Mouse (Mus musculus) MEL (cell line): ENCODE measurements around the gene Usp5. TPM values are rescaled to one million over a fixed set of nuclear protein-coding genes. Genes with fewer than 3 reads are reported as not detected.

Source experiments
- DNase-seq: peaks from one replicate; pipeline ENCODE4 v3.0.0; 2011; ENCODE audit warnings: low read depth, low spot score
- H3K27ac ChIP-seq: 2 replicates; pipeline ENCODE4 v1.5.1; 2012; ENCODE audit warnings: low read depth, mild to moderate bottlenecking, control low read depth, low read length, moderate library complexity; ENCODE audit not compliant: control insufficient read depth
- H3K27me3 ChIP-seq, 2 experiments: fragments of 150-350 bp in 1 of 2; sonication (generic) in 1 of 2; 2 replicates each; pipeline ENCODE4 v1.6.1; 2012; ENCODE audit warnings: low read length in 2 of 2, mild to moderate bottlenecking in 2 of 2, improper control_type of control experiment in 1 of 2, moderate library complexity in 1 of 2; ENCODE audit not compliant: insufficient read depth in 2 of 2, control insufficient read depth in 1 of 2
- H3K36me3 ChIP-seq, 2 experiments: 2 replicates each; pipeline ENCODE4 v1.6.1; 2012 to 2014; ENCODE audit warnings: low read length in 2 of 2, improper control_type of control experiment in 1 of 2, inconsistent platforms in 1 of 2, mild to moderate bottlenecking in 1 of 2; ENCODE audit not compliant: insufficient read depth in 2 of 2, control insufficient read depth in 1 of 2
- H3K4me1 ChIP-seq, 2 experiments: fragments of 150-350 bp in 1 of 2; sonication (generic) in 1 of 2; 2 replicates each; pipeline ENCODE4 v1.6.1; 2012; ENCODE audit warnings: low read length in 2 of 2, improper control_type of control experiment in 1 of 2, mild to moderate bottlenecking in 1 of 2; ENCODE audit not compliant: insufficient read depth in 2 of 2, control insufficient read depth in 1 of 2
- H3K4me3 ChIP-seq, 2 experiments: fragments of 150-350 bp in 1 of 2; sonication (generic) in 1 of 2; 2 replicates each; pipeline ENCODE4 v1.5.1; 2012; ENCODE audit warnings: low read depth in 2 of 2, low read length in 2 of 2, mild to moderate bottlenecking in 2 of 2, moderate library complexity in 2 of 2, control low read depth in 1 of 2, improper control_type of control experiment in 1 of 2; ENCODE audit not compliant: control insufficient read depth in 1 of 2, insufficient read depth in 1 of 2
- H3K79me2 ChIP-seq: 2 replicates; pipeline ENCODE4 v1.6.1; 2012; ENCODE audit warnings: mild to moderate bottlenecking, low read length, moderate library complexity; ENCODE audit not compliant: control insufficient read depth, poor library complexity, insufficient read depth
- H3K9ac ChIP-seq: 2 replicates; pipeline ENCODE4 v1.6.1; 2012; ENCODE audit warnings: low read depth, mild to moderate bottlenecking, control low read depth, low read length, moderate library complexity; ENCODE audit not compliant: control insufficient read depth, poor library complexity, severe bottlenecking
- H3K9me3 ChIP-seq: fragments of 150-350 bp; sonication (generic); replicated peaks from 2 replicates; pipeline ENCODE4 v1.6.1; 2012; ENCODE audit warnings: mild to moderate bottlenecking, low read length, improper control_type of control experiment, moderate library complexity; ENCODE audit not compliant: insufficient read depth
- CHD2 ChIP-seq: IDR thresholded peaks from 2 replicates; pipeline ENCODE4 v1.6.1; 2011; ENCODE audit warnings: low read length, improper control_type of control experiment
- E2F4 ChIP-seq: IDR thresholded peaks from 2 replicates; pipeline ENCODE4 v1.6.1; 2011; ENCODE audit warnings: low read depth, low read length, improper control_type of control experiment, borderline replicate concordance
- ELF1 ChIP-seq: IDR thresholded peaks from 2 replicates; pipeline ENCODE4 v1.6.1; 2014; ENCODE audit warnings: low read depth, mild to moderate bottlenecking, inconsistent platforms, low read length, improper control_type of control experiment, moderate library complexity
- ETS1 ChIP-seq: IDR thresholded peaks from 2 replicates; pipeline ENCODE4 v1.6.1; 2012; ENCODE audit warnings: low read depth, mild to moderate bottlenecking, inconsistent platforms, low read length, improper control_type of control experiment, moderate library complexity
- HCFC1 ChIP-seq: IDR thresholded peaks from 2 replicates; pipeline ENCODE4 v1.6.1; 2012; ENCODE audit warnings: low read depth, mild to moderate bottlenecking, inconsistent platforms, low read length, improper control_type of control experiment, moderate library complexity
- JUND ChIP-seq: IDR thresholded peaks from 2 replicates; pipeline ENCODE4 v1.6.1; 2011; ENCODE audit warnings: low read depth, mild to moderate bottlenecking, improper control_type of control experiment, low read length
- KAT2A ChIP-seq: conservative IDR thresholded peaks from 2 replicates; pipeline ENCODE4 v1.6.1; 2012; ENCODE audit warnings: low read depth, low read length, improper control_type of control experiment, inconsistent platforms
- MAFK ChIP-seq: IDR thresholded peaks from 2 replicates; pipeline ENCODE4 v1.6.1; 2011; ENCODE audit warnings: low read depth, mild to moderate bottlenecking, low read length, improper control_type of control experiment, borderline replicate concordance
- MXI1 ChIP-seq: IDR thresholded peaks from 2 replicates; pipeline ENCODE4 v1.6.1; 2011; ENCODE audit warnings: mild to moderate bottlenecking, low read depth, low read length, improper control_type of control experiment
- NELFE ChIP-seq: IDR thresholded peaks from 2 replicates; pipeline ENCODE4 v1.6.1; 2011; ENCODE audit warnings: low read depth, low read length, improper control_type of control experiment
- POLR2AphosphoS2 ChIP-seq: IDR thresholded peaks from 2 replicates; pipeline ENCODE4 v1.6.1; 2011; ENCODE audit warnings: low read length, improper control_type of control experiment
- TCF12 ChIP-seq: IDR thresholded peaks from 2 replicates; pipeline ENCODE4 v1.6.1; 2014; ENCODE audit warnings: low read depth, mild to moderate bottlenecking, inconsistent platforms, low read length, improper control_type of control experiment, moderate library complexity
- USF2 ChIP-seq, 2 experiments: IDR thresholded peaks; 2 replicates each; pipeline ENCODE4 v1.6.1; 2011 to 2012; ENCODE audit warnings: improper control_type of control experiment in 2 of 2, low read length in 2 of 2, borderline replicate concordance in 1 of 2, inconsistent platforms in 1 of 2, low read depth in 1 of 2, mild to moderate bottlenecking in 1 of 2; ENCODE audit not compliant: insufficient read depth in 1 of 2
- ZC3H11A ChIP-seq: IDR thresholded peaks from 2 replicates; pipeline ENCODE4 v1.6.1; 2012; ENCODE audit warnings: low read depth, mild to moderate bottlenecking, inconsistent platforms, low read length, improper control_type of control experiment
- ZMIZ1 ChIP-seq: IDR thresholded peaks from 2 replicates; pipeline ENCODE4 v1.6.1; 2012; ENCODE audit warnings: low read depth, mild to moderate bottlenecking, inconsistent platforms, low read length, improper control_type of control experiment, moderate library complexity
- polyA plus RNA-seq, 2 experiments: library from polyadenylated mRNA; stranded (reverse) in 1 of 2; unstranded in 1 of 2; fragments of >175 nt in 1 of 2; fragments of >200 nt in 1 of 2; gene quantifications; 2 replicates each; pipeline versions ENCODE4 v1.2.1 to v1.2.4; 2012; ENCODE audit warnings: low replicate concordance in 2 of 2, low read depth in 1 of 2; ENCODE audit not compliant: insufficient read length in 2 of 2, insufficient read depth in 1 of 2, missing spikeins in 1 of 2
- total RNA-seq: library from RNA; depleted of rRNA; stranded (reverse); fragments of 300-350 nt; gene quantifications from 2 replicates; pipeline ENCODE4 v1.2.3, GENCODE M21; 2012

The Usp5 gene
- total and polyA plus RNA-seq, 3 experiments: 102 to 129 TPM; not detected in 1

GRCm38 (mm10) chr6:124817125-124817524, 12.2 kb downstream of the Usp5 start:
- H3K4me3 ChIP-seq: no peak overlapping the region
- peaks cover 16% of the 10 kb centered on the region for H3K79me2 ChIP-seq
- no peak for DNase-seq
- H3K9me3 ChIP-seq: no peaks in the 10 kb centered on the region
- no peak for TF ChIP-seq MXI1
- no peak for TF ChIP-seq ZC3H11A
- no peak for TF ChIP-seq POLR2AphosphoS2
- no peak for TF ChIP-seq ETS1
- TF ChIP-seq MAFK: no peak
- TF ChIP-seq KAT2A: no peak
- no peak for TF ChIP-seq ELF1
- H3K4me1 ChIP-seq: peaks cover 0 to 13% of the 10 kb centered on the region in 2 experiments; a peak in 3 of 4 replicates
- H3K27ac ChIP-seq: no peak overlapping the region
- no peak overlapping the region for H3K9ac ChIP-seq
- H3K27me3 ChIP-seq: no peaks in the 10 kb centered on the region
- peaks cover 6 to 11% of the 10 kb centered on the region in 2 experiments for H3K36me3 ChIP-seq

DNA sequence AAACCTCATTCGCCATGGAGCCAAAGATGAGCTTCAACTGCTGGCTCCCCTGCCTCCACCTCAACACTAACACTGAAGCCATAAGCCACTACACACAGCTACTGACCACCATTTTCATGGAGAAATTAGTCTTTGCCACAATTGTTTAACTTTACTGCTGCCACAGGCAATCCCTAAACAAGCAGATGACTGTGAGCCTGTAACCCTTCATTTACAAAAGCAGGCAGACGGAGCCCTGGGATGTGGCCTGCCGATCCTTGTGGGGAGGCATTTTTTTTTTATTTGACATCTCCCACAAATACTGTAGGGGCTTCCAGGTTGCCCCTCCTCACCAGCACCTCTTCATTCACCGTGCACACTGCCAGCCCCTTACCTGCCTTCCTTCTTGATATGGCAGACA, 12.7 kb downstream of the Usp5 start:
- Histone ChIP-seq H3K27ac (no peak overlapping the region), H3K27me3 (no peaks in the 10 kb centered on the region), H3K9me3 (no peaks in the 10 kb centered on the region), H3K4me3 (no peak overlapping the region), H3K4me1 (peaks cover 0 to 13% of the 10 kb centered on the region in 2 experiments; a peak in 3 of 4 replicates), H3K79me2 (peaks cover 16% of the 10 kb centered on the region), H3K36me3 (peaks cover 6 to 10% of the 10 kb centered on the region in 2 experiments), H3K9ac (no peak overlapping the region)
- DNase-seq: no peak
- TF ChIP-seq ETS1 (no peak), USF2 (IDR thresholded peaks at IDR 0.05; ENCODE audit: borderline replicate concordance in 1 of 2, insufficient read depth in 1 of 2, low read depth in 1 of 2, low read length in 2 of 2) (no peak), CHD2 (no peak), HCFC1 (no peak), ZMIZ1 (no peak), E2F4 (no peak), MAFK (no peak), TCF12 (no peak), NELFE (no peak), JUND (no peak)
